Mouse (Mus musculus) lung, postnatal 0 days (tissue): ENCODE results near the gene Srrm3. TPM values are rescaled to one million over a fixed set of nuclear protein-coding genes. Genes with fewer than 3 reads are reported as not detected.

ENCODE experiments used
- ATAC-seq: fragments of 200-750 bp; cut with Nextera tagmentation; 2 replicates; pipeline ENCODE4 v1.8.0; 2017; ENCODE audit warnings: moderate library complexity
- DNase-seq: peaks from one replicate; pipeline ENCODE4 v3.0.0-alpha.2; 2016; ENCODE audit warnings: low spot score
- H3K27ac ChIP-seq: fragments of 300-500 bp; sonication (generic); 2 replicates; pipeline ENCODE4 v1.5.1; 2014; ENCODE audit warnings: antibody characterized with exemption, mild to moderate bottlenecking, low read length, mixed read lengths
- H3K27me3 ChIP-seq: fragments of 300-500 bp; sonication (generic); replicated peaks from 2 replicates; pipeline ENCODE4 v1.6.1; 2014; ENCODE audit warnings: low read length, mixed read lengths; ENCODE audit not compliant: insufficient read depth
- H3K36me3 ChIP-seq: fragments of 300-500 bp; sonication (generic); 2 replicates; pipeline ENCODE4 v1.6.1; 2014; ENCODE audit warnings: low read length, mixed read lengths; ENCODE audit not compliant: insufficient read depth
- H3K4me1 ChIP-seq: fragments of 300-500 bp; sonication (generic); 2 replicates; pipeline ENCODE4 v1.6.1; 2014; ENCODE audit warnings: antibody characterized with exemption, low read depth, low read length, mixed read lengths; ENCODE audit not compliant: insufficient read depth
- H3K4me2 ChIP-seq: fragments of 300-500 bp; sonication (generic); replicated peaks from 2 replicates; pipeline ENCODE4 v1.6.1; 2014; ENCODE audit warnings: low read depth, mild to moderate bottlenecking, low read length, moderate library complexity, mixed read lengths
- H3K4me3 ChIP-seq: fragments of 300-500 bp; sonication (generic); 2 replicates; pipeline ENCODE4 v1.5.1; 2014; ENCODE audit warnings: low read depth, low read length
- H3K9ac ChIP-seq: fragments of 300-500 bp; sonication (generic); replicated peaks from 2 replicates; pipeline ENCODE4 v1.6.1; 2014; ENCODE audit warnings: low read depth, mild to moderate bottlenecking
- H3K9me3 ChIP-seq: fragments of 300-500 bp; sonication (generic); 2 replicates; pipeline ENCODE4 v1.6.1; 2016; ENCODE audit warnings: low read length, mixed read lengths
- CTCF ChIP-seq: IDR thresholded peaks from 2 replicates; pipeline ENCODE4 v1.5.1; 2016; ENCODE audit warnings: antibody characterized with exemption, mild to moderate bottlenecking
- EP300 ChIP-seq: IDR thresholded peaks from 2 replicates; pipeline ENCODE4 v1.6.1; 2016; ENCODE audit warnings: antibody characterized with exemption, mild to moderate bottlenecking, control low read depth
- WGBS: fragments of 180-500 bp; shearing (Covaris S2); extraction: QIAGEN DNeasy Blood & Tissue Kit; methylation state at CpG from one replicate; pipeline ENCODE4 v1.1.7; 2014; 5-methylcytosine and 5-hydroxymethylcytosine counted together
- polyA plus RNA-seq: library from polyadenylated mRNA; unstranded; fragments of >200 nt; fragmentation: Nextera tagmentation; extraction: Ambion mirVana; gene quantifications from 2 replicates; pipeline ENCODE4 v1.2.1, GENCODE M21; 2015

The Srrm3 gene
- polyA plus RNA-seq, 1 experiment from 2014 or later = not detected

DNA sequence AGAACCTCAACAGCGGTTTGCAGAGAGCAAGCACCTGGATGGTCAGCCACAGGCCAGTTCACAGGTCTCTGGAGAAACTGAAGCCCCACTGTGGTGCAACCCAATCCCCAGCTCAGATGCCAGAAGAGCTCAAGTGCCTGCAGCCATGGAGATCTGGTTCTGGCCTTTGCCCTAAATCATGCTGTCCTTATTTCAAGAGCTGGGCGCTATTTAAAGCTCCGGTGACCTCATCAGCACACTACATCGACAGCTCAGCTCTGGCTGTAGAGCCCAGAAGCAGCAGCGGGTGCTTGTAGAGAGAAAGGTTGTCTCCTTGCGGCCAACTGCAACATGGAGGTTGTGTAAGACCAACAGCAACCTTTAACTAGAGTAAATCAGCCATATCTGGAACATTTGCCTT, 107.5 kb downstream of the Srrm3 start:
- H3K4me2 ChIP-seq = no peak overlapping the region
- no peaks in the 10 kb centered on the region for H3K9me3 ChIP-seq
- H3K4me3 ChIP-seq = no peak overlapping the region
- H3K9ac ChIP-seq = no peak overlapping the region
- peaks cover 10% of the 10 kb centered on the region for H3K36me3 ChIP-seq
- no peaks in the 10 kb centered on the region for H3K27me3 ChIP-seq
- 44% methylated on average over 6 of the region's 6 CpGs for WGBS
- TF ChIP-seq CTCF (peak; percentile 48), EP300 (peak; percentile 54)
- DNase-seq (peak; percentile 93), ATAC-seq (peak; percentile 79)
- peak overlapping the region; percentile 75 for H3K27ac ChIP-seq
- peaks cover 17% of the 10 kb centered on the region; the same call in 1 of the 2 replicates for H3K4me1 ChIP-seq

DNA sequence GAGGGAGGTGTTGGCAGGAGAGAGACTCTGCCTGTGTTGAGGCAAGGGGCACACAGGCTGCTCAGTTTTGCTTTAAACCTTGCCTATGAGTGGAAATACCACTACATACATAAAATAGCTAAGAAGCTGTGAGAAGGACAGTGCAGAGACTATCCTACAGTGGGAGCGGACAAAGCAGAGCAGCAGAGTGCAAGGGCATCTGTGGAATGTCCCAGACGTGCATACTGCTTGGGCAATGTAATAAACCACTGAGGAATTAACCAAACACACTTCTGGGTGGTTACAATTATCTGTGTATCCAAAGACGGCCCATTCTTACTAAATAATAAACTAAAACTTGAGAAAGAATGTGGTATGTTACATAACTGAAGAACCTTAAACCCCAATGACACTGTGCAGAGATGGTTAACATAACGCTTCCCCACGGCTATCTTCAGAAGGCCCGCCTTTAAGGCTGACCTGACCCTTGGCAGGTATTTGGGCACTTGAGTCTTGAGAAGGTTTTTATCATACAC, 109.4 kb downstream of the Srrm3 start:
- ATAC-seq (peak; percentile 62), DNase-seq (peak; percentile 66)
- H3K27me3 ChIP-seq = no peaks in the 10 kb centered on the region
- H3K9me3 ChIP-seq = no peaks in the 10 kb centered on the region
- TF ChIP-seq EP300 (no peak), CTCF (no peak)
- H3K4me3 ChIP-seq = no peak overlapping the region
- peaks cover 17% of the 10 kb centered on the region; the same call in 1 of the 2 replicates for H3K4me1 ChIP-seq
- no peak overlapping the region for H3K9ac ChIP-seq
- H3K4me2 ChIP-seq = no peak overlapping the region
- peaks cover 5% of the 10 kb centered on the region for H3K36me3 ChIP-seq
- WGBS = 53% methylated on average over 6 of the region's 6 CpGs
- peak overlapping the region; percentile 83 for H3K27ac ChIP-seq

DNA sequence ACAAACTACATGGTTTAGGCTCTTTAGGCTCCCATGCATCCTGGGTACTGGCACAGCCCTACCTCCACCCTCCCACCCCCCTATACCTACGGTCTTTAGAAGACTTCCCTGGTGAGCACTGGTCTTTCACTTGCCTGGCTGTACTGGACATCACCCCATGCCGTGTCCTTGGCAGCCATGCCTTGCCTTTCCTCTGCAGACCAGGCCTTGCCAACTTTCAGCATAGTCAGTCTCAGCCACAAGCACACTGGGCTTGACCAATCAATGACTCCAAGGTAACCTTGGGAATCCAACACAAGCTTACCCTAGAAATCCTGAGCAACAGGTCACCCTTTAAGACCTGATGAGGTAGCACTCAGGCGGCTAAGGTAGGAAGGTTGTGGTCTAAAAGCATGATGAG, 109.9 kb downstream of the Srrm3 start:
- ATAC-seq = no peak

DNA sequence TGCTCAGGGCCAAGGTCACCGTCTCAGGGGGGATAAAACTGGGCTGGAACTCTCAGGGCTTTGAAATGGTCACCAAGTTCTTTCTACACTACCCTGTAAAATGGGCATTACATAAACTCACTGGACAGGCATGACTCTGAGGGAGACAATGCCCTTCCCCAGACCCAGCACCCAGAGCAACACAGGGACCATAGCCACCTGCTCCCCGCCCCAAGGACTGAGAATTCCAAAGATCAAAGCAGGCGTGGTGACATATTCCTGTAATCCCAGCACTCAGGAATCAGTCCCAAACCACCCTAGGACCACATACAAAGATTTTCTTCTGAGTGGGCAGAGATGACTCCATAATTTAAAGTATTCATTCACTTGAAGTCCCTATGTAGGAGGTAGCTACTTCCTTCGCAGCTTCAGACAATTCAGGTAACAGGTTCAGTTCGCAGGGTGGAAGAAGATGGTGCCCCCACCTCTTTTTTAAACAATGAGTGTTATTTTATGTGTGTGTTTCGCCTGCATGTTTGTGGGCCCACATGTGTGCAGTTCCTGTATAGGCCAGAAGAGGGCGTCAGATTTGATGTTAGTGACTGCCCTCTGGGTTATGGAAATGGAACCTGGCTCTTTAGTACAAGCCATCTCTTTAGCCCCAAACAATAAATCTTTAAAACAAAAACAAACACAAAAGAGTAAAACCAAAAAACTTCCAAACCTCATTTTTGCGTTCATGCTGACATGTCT, 110.8 kb downstream of the Srrm3 start:
- peak overlapping the region; percentile 83 for H3K27ac ChIP-seq
- no peak overlapping the region for H3K4me3 ChIP-seq
- H3K27me3 ChIP-seq = no peaks in the 10 kb centered on the region
- H3K36me3 ChIP-seq = peaks cover 12% of the 10 kb centered on the region; the same call in 1 of the 2 replicates
- peaks cover 17% of the 10 kb centered on the region; the same call in 1 of the 2 replicates for H3K4me1 ChIP-seq
- TF ChIP-seq CTCF (peak; percentile 58), EP300 (no peak)
- H3K9ac ChIP-seq = no peak overlapping the region
- ATAC-seq = no peak
- H3K4me2 ChIP-seq = no peak overlapping the region
- no peaks in the 10 kb centered on the region for H3K9me3 ChIP-seq
- WGBS = 92% methylated on average over 8 of the region's 8 CpGs
- DNase-seq = no peak

More for the DNA sequence above, 109.9 kb downstream of the Srrm3 start:
- WGBS = 67% methylated on average over 3 of the region's 3 CpGs
- TF ChIP-seq EP300 (no peak), CTCF (no peak)
- Histone ChIP-seq H3K36me3 (peaks cover 5% of the 10 kb centered on the region; the same call in 1 of the 2 replicates), H3K9ac (no peak overlapping the region), H3K27me3 (no peaks in the 10 kb centered on the region), H3K4me3 (no peak overlapping the region), H3K9me3 (no peaks in the 10 kb centered on the region), H3K4me2 (no peak overlapping the region), H3K4me1 (peaks cover 17% of the 10 kb centered on the region; the same call in 1 of the 2 replicates), H3K27ac (peak overlapping the region; percentile 83)
- DNase-seq = no peak

DNA sequence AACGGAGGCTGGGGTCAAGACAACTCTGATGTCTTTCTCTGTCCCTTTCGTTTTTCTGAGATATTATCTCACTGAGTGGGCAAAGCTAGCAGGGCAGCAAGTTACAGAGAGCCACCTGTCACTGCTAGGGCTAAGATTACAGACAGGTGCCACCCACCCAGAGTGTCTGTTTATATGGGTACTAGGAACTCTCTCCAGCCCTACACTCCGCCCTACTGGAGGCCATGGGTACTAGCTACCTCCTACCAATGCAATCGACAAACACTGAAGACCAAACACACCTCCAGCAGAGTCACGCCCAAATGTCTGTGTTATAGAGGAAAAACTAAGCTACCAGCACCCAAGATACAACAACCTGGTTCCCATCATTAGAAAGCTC, 111.4 kb downstream of the Srrm3 start:
- ATAC-seq = no peak

DNA sequence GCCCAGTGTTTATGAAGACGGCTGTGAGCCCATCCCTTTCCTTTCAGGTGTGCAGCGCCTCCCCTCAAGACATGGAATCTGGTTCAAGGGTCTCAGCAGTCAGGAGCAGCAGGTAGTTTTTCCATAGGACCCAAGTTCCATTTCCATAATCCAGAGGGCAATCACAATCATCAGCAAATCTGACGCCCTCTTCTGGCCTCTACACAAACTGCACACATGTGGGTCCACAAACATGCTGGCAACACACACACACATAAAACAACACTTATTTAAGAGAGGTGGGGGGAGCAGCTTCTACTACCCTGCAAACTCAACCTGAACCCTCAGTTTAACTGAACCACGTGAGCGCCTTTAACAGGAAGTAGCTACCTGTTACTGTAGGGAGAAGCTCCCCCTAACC, 111.9 kb downstream of the Srrm3 start:
- H3K4me2 ChIP-seq = no peak overlapping the region
- H3K36me3 ChIP-seq = peaks cover 16% of the 10 kb centered on the region; the same call in 1 of the 2 replicates
- H3K27me3 ChIP-seq = no peaks in the 10 kb centered on the region
- H3K9ac ChIP-seq = no peak overlapping the region
- H3K27ac ChIP-seq = no peak overlapping the region
- no peak overlapping the region for H3K4me3 ChIP-seq
- no peaks in the 10 kb centered on the region for H3K9me3 ChIP-seq
- TF ChIP-seq CTCF = peak; percentile 32; the same call in 1 of the 2 replicates
- no peak for TF ChIP-seq EP300
- WGBS = 89% methylated on average over 5 of the region's 5 CpGs
- DNase-seq (no peak), ATAC-seq (no peak)
- H3K4me1 ChIP-seq = peaks cover 12% of the 10 kb centered on the region; the same call in 1 of the 2 replicates

More for the DNA sequence above, 111.4 kb downstream of the Srrm3 start:
- Histone ChIP-seq H3K4me2 (no peak overlapping the region), H3K27ac (no peak overlapping the region), H3K27me3 (no peaks in the 10 kb centered on the region), H3K4me3 (no peak overlapping the region), H3K9me3 (no peaks in the 10 kb centered on the region), H3K4me1 (peaks cover 17% of the 10 kb centered on the region; the same call in 1 of the 2 replicates), H3K9ac (no peak overlapping the region), H3K36me3 (peaks cover 16% of the 10 kb centered on the region; the same call in 1 of the 2 replicates)
- no peak for DNase-seq
- TF ChIP-seq CTCF (no peak), EP300 (no peak)
- WGBS = 91% methylated on average over 5 of the region's 5 CpGs
